Mouse (Mus musculus) limb, embryonic 13.5 days (tissue): Measurements from ENCODE around the gene Stk33. TPM values are rescaled to one million over a fixed set of nuclear protein-coding genes. Genes with fewer than 3 reads are reported as not detected.

ENCODE experiments used
- ATAC-seq: fragments of 200-750 bp; cut with Nextera tagmentation; 2 replicates; pipeline ENCODE4 v1.8.0; 2017; ENCODE audit warnings: low read depth, moderate number of reproducible peaks, moderate TSS enrichment; ENCODE audit not compliant: low FRiP score
- H3K27ac ChIP-seq: fragments of 300-500 bp; sonication (generic); 2 replicates; pipeline ENCODE4 v1.5.1; 2015; ENCODE audit warnings: inconsistent platforms, mild to moderate bottlenecking, moderate library complexity
- H3K27me3 ChIP-seq: fragments of 300-500 bp; sonication (generic); 2 replicates; pipeline ENCODE4 v1.6.1; 2015; ENCODE audit warnings: mild to moderate bottlenecking, inconsistent platforms
- H3K36me3 ChIP-seq: fragments of 300-500 bp; sonication (generic); 2 replicates; pipeline ENCODE4 v1.6.1; 2015; ENCODE audit warnings: inconsistent platforms, mild to moderate bottlenecking, moderate library complexity
- H3K4me1 ChIP-seq: fragments of 300-500 bp; sonication (generic); 2 replicates; pipeline ENCODE4 v1.6.1; 2015; ENCODE audit warnings: inconsistent platforms
- H3K4me2 ChIP-seq: fragments of 300-500 bp; sonication (generic); replicated peaks from 2 replicates; pipeline ENCODE4 v1.6.1; 2015; ENCODE audit warnings: inconsistent platforms, mild to moderate bottlenecking, moderate library complexity
- H3K4me3 ChIP-seq: fragments of 300-500 bp; sonication (generic); 2 replicates; pipeline ENCODE4 v1.5.1; 2015; ENCODE audit warnings: moderate library complexity, mild to moderate bottlenecking, inconsistent platforms
- H3K9ac ChIP-seq: fragments of 300-500 bp; sonication (generic); 2 replicates; pipeline ENCODE4 v1.6.1; 2015; ENCODE audit warnings: mild to moderate bottlenecking, inconsistent platforms
- H3K9me3 ChIP-seq: fragments of 300-500 bp; sonication (generic); 2 replicates; pipeline ENCODE4 v1.6.1; 2016; ENCODE audit warnings: inconsistent platforms
- WGBS: fragments of 180-500 bp; shearing (Covaris S2); methylation state at CpG from one replicate; pipeline ENCODE4 v1.1.7; 2015; 5-methylcytosine and 5-hydroxymethylcytosine counted together
- polyA plus RNA-seq: library from polyadenylated mRNA; unstranded; fragments of >200 nt; fragmentation: Nextera tagmentation; extraction: Ambion mirVana; gene quantifications from 2 replicates; pipeline ENCODE4 v1.2.1, GENCODE M21; 2015

Gene Stk33
- polyA plus RNA-seq, 1 experiment from 2014 or later, result 1.6 TPM

GRCm38 (mm10) chr7:109234882-109235640 is 203.8 kb downstream of the Stk33 start:
- Histone ChIP-seq H3K9me3 (no peaks in the 10 kb centered on the region), H3K4me3 (no peak overlapping the region), H3K4me2 (no peak overlapping the region), H3K36me3 (no peaks in the 10 kb centered on the region), H3K4me1 (peaks cover 11% of the 10 kb centered on the region), H3K27me3 (no peaks in the 10 kb centered on the region), H3K27ac (no peak overlapping the region), H3K9ac (no peak overlapping the region)
- no peak for ATAC-seq
- 35% methylated on average over 2 of the region's 2 CpGs for WGBS

GRCm38 (mm10) chr7:109234476-109234875 is 204.4 kb downstream of the Stk33 start:
- no peak overlapping the region for H3K4me3 ChIP-seq
- no peak for ATAC-seq
- peaks cover 11% of the 10 kb centered on the region for H3K4me1 ChIP-seq
- no peaks in the 10 kb centered on the region for H3K27me3 ChIP-seq
- H3K4me2 ChIP-seq, result no peak overlapping the region
- H3K9ac ChIP-seq, result no peak overlapping the region
- H3K27ac ChIP-seq, result no peak overlapping the region
- no peaks in the 10 kb centered on the region for H3K9me3 ChIP-seq
- WGBS, result 47% methylated on average over 5 of the region's 5 CpGs
- H3K36me3 ChIP-seq, result no peaks in the 10 kb centered on the region

DNA sequence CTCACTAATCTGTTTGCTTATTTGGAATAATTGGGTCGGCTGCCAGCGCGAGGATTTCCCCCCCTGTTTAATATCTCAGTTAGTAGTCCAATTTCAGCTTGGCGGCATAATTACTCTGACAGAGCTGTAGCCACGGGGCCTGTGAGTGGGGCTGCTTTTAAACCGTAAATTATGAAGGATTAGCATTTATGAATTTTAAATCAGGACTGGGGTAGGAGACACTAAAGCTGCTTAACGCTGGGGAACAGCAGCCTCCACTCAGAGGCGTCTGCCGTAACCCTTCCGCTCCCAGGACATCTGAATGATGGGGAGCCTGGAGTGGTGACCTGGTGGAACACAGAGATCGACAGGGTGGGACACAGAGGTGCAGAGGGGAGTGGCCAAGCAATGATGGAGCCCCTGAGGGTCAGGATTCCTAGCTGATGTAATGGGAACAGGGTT is 207.0 kb downstream of the Stk33 start:
- no peak overlapping the region for H3K4me3 ChIP-seq
- H3K4me1 ChIP-seq, result peaks cover 11% of the 10 kb centered on the region
- H3K36me3 ChIP-seq, result no peaks in the 10 kb centered on the region
- H3K4me2 ChIP-seq, result no peak overlapping the region
- 32% methylated on average over 11 of the region's 11 CpGs for WGBS
- no peaks in the 10 kb centered on the region for H3K27me3 ChIP-seq
- no peak overlapping the region for H3K27ac ChIP-seq
- no peak; the same call in 1 of the 2 replicates for ATAC-seq
- H3K9me3 ChIP-seq, result no peaks in the 10 kb centered on the region
- no peak overlapping the region for H3K9ac ChIP-seq

DNA sequence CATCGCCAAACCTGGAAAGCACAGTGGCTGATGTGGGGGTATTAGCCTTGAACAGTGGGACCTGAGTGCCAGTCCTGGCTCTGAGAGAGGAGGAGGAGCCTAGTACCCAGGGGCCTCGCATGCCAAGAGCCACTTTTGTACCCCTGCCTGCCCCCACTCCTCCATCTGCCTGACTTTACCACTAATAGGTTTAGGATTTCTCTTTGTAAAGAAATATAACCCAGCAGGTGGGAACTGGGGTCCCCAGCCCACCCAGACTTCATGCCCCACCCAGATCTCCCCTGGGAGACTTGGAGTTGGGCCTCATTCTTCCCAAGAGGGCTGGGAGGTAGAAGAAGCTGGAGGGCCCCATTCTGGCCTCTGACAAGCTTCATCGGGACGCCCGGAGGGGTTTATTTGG is 207.6 kb downstream of the Stk33 start:
- Histone ChIP-seq H3K27me3 (no peaks in the 10 kb centered on the region), H3K4me2 (no peak overlapping the region), H3K4me1 (peaks cover 11% of the 10 kb centered on the region), H3K27ac (no peak overlapping the region), H3K9ac (no peak overlapping the region), H3K4me3 (no peak overlapping the region), H3K9me3 (no peaks in the 10 kb centered on the region), H3K36me3 (no peaks in the 10 kb centered on the region)
- 46% methylated on average over 5 of the region's 5 CpGs for WGBS
- ATAC-seq, result peak; percentile 34; the same call in 1 of the 2 replicates

DNA sequence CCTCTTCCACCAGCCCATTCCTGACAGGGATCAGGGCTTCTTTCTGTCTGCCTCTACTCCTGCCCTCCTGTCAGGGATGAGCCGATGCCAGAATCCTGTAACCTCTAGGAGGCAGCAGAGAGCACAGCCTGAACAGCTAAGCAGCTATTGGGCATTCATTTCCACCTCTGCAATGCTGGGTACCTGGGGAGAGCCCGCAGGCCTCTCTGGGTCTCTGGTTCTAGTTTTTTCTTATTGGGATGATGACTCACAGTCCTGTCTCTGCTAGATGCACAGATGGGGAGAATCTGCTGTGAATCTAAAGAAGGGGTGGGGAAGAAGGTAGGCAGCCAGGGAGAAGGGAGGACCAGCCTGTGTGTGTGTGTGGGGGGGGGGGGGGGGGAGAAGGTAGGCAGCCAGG is 208.1 kb downstream of the Stk33 start:
- ATAC-seq, result peak; percentile 50; the same call in 1 of the 2 replicates
- H3K4me1 ChIP-seq, result peaks cover 11% of the 10 kb centered on the region
- no peak overlapping the region for H3K4me2 ChIP-seq
- no peaks in the 10 kb centered on the region for H3K36me3 ChIP-seq
- H3K4me3 ChIP-seq, result no peak overlapping the region
- H3K27ac ChIP-seq, result no peak overlapping the region
- no peak overlapping the region for H3K9ac ChIP-seq
- 21% methylated on average over 2 of the region's 2 CpGs for WGBS
- H3K27me3 ChIP-seq, result no peaks in the 10 kb centered on the region
- H3K9me3 ChIP-seq, result no peaks in the 10 kb centered on the region

Other genes starting within 250 kb of the Stk33 start
- 0.04 and 0.05 TPM in 2 replicates for gene Trim66, start 69.1 kb upstream of the Stk33 start, polyA plus RNA-seq
- 141 and 145 TPM in 2 replicates for gene Rpl27a, start 80.1 kb upstream of the Stk33 start, polyA plus RNA-seq